Mouse (Mus musculus) T-cell, adult 2 months (primary cell): Measurements from ENCODE around the gene Ghrh.
"Not testable (repeated sequence)": the region's sequence is repeated elsewhere in the genome, so short reads cannot be mapped to it uniquely, and the experiment has no call there.

Experiments used
- DNase-seq: peaks from one replicate; pipeline ENCODE4 v3.0.0; 2022; ENCODE audit warnings: low spot score

Gene Ghrh

DNA sequence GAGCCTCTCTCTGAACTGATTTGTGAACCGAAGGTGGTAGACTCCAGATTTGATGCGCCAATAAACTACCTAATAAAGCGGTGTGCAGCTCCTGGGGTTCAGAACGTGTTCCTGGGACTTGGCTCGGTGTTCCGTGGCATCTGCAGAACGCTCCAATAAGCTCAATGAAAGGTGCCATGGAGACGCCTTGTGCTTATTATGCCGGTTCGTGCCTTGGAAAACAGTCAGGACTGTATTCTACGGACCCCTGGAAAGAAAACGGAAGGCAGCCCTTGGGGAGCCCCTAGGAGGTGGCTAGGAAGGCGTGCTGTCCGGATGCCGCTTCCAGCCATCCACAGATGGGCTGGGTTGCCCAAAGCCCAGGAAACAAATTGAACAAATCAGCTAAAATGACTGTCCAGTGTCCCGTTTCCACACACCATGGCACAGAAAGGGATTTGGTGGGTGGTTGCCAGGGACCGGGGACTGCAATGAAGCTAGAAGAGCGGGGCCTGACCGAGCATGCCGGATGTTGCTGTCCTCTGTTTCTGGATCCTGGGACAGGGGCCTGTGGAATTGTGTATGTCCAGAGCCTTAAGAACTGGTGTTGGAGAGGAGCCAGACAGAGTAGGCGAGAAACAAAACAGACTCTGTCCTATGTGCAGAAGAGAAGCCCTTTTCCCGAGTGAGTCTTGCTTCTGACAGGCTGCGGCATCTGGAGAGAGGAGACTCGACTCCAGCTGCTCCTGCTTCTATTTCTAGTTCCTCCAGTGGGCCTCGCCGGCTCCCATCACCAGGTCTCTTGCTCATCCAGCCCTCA lies at the start of gene Ghrh:
TSS of gene Ghrh (minus strand) at position 146 of the 799 bp plus-strand sequence.
- DNase-seq: no peak

DNA sequence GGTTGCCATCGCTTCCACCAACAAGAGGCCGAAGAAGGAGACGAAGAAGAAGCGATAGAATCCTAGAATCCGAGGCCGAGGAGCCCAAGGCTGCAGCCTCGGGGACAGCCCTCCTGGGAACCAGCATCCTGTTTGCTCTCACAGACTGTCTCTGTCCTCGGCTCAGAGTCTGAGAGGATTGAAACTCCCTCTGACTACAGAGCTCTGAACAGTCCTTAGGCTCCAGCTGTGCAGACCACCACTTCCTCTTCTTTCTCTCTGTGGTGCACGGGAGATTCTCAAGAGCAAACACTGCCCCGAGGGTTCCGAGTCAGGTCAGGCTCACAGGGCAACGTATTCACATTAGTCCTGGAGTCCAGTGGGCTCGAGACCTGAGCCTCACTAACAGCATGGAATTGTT lies 48.7 kb upstream of the Ghrh start:
- no peak for DNase-seq

GRCm38 (mm10) chr2:157395371-157395770 lies 48.1 kb upstream of the Ghrh start:
- no peak for DNase-seq

DNA sequence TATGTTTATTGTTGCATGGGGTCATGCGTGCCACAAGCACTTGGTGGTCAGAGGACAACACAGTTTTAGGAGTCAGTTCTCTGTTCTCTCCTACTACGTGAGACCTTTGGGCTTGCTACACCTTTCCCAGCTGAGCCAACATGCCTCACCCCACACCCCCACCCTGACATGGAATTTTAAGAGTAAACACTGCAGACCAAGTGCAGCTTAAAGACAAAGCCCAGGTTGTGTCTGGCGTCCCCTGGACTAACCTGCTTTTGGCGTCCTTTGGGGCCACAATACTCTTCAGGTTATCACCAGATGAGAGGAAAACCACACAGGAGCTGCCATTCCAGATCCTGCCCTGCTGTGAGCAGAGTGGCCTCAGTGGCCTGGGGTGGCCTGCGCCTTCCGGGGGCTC lies 47.6 kb upstream of the Ghrh start:
- no peak for DNase-seq

GRCm38 (mm10) chr2:157393549-157393948 lies 46.2 kb upstream of the Ghrh start:
- no peak for DNase-seq

DNA sequence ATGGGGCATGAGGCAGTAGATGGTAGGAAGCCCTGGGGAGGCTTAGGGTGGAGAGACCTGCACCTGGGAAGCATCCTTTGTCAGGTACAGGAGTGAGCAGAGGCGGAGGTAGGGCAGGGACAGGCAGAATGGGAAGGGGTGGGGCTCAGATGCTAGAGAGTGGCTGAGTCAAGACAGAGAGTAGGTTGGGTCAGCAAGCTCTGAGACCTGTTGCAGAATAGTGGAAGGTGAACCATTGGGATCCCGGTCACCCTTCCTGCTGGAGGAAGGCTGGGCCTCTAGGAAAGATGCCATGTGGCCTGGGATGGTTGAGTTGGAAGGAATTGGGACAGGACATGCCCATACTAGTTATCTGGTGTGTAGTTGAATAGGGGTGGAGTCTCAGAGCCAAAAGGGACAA lies 45.0 kb upstream of the Ghrh start:
- DNase-seq: no peak

- no peak for DNase-seq
These were observed 42.2 kb upstream of the Ghrh start for GRCm38 (mm10) chr2:157389591-157389921.

DNA sequence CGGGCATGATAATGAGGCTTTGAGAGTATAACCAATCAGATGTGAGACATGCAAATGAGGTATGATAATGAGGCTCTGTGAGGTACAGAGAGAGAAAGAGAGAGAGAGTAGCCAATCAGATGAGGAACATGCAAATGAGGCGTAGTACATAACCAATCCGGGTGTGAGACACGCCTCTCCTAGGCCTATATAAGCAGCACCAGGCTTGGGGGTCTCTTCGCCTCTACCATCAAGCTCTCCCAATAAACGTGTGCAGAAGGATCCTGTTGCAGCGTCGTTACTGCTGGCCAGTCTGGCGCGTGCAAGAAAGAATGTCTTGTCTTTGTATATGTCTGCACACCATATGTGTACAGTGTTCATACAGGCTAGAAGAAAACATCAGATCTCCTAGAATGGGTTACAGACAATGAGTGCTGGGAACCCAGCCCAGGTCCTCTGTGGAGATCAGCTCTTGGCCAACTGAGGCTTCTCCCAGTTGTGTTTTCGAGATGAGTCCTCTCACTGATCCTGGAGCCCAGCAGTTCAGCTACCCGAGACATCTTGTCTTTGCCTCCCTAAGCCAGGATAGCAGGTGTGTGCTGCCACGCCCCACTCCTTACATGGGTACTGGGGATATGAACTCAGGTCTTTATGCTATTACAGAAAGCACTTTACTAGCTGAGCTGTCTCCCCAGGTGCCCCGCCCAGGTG lies 41.7 kb upstream of the Ghrh start:
- DNase-seq: not testable (repeated sequence)

DNA sequence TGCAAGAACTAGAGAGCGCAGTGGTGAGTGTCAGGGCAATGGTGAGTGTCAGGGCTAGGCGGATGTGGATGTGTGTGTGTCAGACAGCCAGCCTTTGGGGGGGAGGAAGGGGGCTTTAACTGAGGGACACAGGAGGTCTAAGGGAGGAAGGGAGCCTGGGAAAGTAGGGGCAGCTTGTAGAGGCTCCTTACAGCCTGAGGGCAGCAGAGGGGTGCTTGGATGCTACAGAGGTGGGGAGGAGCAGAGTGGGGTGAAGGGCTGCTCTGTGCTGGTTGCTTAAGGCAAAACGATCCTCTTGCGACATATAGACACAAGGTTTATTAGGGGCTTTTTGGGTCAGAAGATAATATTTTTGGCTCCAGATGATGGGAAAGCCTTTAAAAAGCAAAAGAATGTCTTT lies 37.5 kb upstream of the Ghrh start:
- no peak for DNase-seq

DNA sequence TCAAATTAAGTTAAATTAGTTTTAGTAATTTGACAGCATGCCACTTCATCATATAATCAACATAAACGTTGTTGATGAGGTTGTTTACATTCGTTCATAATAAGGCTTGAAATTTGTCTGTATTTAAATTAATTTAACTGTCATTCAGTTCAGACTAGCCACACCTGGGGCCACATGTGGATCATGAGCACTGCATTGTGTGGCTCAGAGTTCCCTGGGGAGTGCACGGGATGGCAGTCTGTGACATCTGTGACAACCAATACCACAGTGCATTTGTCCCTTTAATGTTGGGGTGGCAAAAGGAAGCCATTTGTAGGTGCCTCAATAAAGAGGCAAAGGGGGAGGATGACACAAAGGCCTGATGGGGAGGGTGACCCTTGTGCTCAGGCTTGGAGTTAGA lies 29.7 kb upstream of the Ghrh start:
- no peak for DNase-seq

DNA sequence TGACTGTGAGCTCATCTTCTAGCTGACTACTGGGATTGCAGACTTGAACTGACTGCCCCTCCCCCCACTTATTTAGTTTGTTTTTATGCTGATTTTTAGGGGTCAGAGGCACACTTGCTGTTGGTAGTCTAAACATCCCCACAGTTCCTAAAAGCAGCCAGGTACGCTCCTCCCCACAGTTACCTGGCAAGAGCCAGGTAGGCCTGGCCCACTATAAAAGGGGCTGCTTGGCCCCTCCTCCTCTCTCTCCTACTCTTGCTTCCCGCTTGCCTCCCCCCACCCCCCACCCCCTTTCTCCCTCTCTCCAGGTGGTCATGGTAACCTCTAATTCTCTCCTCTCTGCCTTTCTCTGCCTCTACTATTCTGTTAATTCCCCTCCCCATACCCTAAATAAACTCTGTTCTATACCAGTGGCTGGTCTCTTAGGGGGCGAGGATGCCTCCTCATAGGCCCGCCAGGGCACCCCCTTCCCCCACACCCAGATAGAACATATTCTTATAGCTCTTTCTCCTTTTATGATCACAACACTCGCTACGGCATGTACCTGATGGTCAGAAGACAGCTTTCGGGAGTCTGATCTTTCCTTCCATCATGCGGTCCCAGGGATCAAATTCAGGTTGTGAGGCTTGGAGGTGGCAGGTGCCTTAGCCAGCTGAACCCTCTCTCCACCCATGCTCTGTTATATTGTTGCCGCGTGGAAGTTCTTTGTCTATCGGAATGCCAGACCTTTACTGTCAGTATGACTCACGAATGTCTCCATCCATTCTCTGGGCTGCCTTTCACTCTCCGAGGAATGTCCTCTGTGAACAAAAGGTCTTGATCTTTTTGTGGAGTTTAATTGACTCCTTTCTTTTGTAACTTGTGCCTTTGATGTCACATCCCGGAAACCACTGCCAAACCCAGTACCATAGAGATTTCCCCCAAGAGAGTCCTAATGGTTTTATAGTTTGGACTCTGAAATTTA lies 28.8 kb upstream of the Ghrh start:
- no peak for DNase-seq

DNA sequence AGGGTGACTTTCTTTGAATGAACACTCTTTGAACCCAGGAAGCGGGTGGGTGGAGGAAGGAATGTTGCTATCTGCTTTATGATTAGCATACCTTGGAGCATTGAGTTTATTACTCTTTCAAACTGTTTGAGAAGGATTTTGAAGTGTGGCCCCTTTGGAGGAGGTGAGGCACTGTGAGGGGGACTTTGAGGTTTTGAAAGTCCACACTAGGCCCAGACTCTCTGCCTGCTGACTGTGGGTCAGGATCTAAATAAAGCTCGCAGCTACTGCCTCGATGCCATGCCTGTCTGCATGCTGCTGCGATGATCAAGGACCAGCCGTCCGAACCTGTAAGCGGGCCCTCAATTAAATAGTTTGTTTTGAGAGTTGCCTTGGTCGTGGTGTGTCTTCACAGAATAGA lies 27.7 kb upstream of the Ghrh start:
- no peak for DNase-seq

DNA sequence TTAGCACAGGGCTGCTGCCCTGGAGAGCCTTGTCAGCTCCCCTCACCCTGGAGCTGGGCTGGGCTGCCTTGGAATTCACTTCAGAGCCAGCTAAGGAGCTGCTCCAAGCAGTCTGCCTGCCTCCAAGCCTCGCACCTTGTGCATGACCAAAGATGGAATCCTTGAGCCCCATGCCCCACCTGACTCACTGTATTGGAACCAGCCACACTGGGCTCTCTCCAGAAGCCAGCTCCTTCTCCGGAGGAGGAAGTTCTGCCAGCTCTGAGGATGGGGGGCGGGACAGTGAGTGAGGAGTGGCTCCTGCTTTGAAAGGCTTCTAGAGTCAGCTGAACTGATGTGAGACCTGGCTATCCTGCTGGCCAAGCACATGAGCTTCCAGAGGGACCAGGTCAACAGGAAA lies 26.4 kb upstream of the Ghrh start:
- DNase-seq: no peak

- no peak for DNase-seq
These were observed 24.4 kb upstream of the Ghrh start for GRCm38 (mm10) chr2:157371696-157372095.

DNA sequence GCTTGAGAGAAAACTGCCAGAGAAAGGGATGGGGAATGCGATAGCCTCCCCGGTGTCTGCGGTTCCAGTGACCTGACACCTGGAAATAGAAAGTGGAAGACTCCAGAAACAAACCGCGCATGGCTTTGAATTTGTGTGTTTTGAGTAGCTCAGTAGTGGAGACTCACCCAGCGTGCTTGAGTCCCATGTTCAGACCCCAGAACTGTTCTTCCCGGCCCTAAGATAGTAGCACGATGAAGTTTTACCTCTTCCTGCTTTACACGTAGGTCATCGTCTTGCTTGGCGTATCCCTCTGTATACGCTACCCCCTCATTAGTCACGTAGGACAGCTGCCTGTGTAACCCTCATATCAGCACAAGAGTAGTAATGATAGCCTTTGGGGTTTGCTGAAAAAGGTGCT lies 20.7 kb upstream of the Ghrh start:
- DNase-seq: no peak

DNA sequence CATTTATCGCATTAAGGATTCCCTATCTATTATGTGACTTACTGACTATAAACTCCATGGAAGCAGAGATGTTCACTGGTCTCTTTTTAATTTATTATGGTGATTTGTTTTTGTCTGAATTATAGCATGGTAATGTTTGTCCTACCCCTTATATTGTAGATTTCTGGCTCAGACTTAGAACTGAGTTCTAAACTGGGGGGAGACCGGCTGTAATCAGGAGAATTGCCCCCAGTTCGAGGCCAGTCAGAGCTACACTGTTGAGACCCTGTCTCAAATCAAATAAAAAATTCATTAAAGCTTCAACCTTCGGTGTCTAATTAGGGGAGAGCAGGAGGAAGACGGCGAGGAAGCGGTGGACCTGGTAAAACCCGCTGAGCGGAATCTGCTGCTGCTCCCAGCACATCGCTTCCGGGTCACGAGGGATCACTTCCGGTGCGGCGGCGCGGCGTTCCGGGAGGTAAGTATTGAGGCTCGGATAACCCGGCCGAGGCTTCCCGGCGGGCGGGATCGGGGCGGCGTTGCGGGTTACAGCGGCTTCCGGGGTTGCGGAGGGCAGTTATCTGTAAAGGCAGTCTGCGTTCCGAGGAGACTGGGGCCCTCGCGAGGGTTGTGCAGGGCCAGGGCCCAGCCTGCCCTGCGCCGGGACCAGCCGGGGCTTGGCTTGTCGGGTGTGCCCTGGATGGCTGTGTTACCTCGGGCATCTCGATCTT lies 20.0 kb upstream of the Ghrh start, which contains the start of gene Manbal:
TSS of gene Manbal (plus strand) at position 411 of the 710 bp plus-strand sequence.
- DNase-seq: peak; percentile 94

DNA sequence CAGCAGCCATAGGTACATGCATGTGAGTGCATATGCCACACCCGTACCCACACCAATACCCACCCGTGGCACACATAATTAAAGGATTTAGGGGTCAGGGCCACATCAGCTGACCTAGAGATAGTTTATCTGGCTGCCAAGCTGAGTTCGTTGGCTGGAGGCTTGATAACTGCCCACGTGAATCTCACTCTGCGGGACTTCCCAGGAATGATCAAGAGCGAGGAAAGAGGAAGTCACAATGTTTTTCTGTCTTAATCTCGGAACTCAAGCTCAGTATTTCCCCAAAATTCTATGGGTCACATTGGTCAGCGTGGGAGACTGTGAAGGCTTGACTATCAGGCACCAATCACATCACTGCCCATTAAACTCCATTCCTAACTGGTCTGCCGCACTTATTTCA lies 19.5 kb upstream of the Ghrh start:
- no peak for DNase-seq

GRCm38 (mm10) chr2:157363031-157363430 lies 15.7 kb upstream of the Ghrh start:
- no peak for DNase-seq

GRCm38 (mm10) chr2:157360028-157360427 lies 12.7 kb upstream of the Ghrh start:
- no peak for DNase-seq

GRCm38 (mm10) chr2:157354106-157354505 lies 6.8 kb upstream of the Ghrh start:
- DNase-seq: no peak

GRCm38 (mm10) chr2:157353183-157353582 lies 5.9 kb upstream of the Ghrh start:
- DNase-seq: no peak
